Mouse (Mus musculus) embryo, embryonic 9.5 days (tissue): ENCODE measurements at regions not wholly inside any gene's neighbourhood (a gene's known extent, or its start where the extent isn't known, plus 50 kb on each side); places are given as distances from the start of the nearest gene placed in this dataset.
A peak's percentile ranks its signal among the peaks of the same experiment; 100 is the strongest.

ENCODE experiments used
- DNase-seq: peaks from one replicate; pipeline ENCODE4 v3.0.0-alpha.2; 2017; ENCODE audit errors: extremely low spot score

DNA sequence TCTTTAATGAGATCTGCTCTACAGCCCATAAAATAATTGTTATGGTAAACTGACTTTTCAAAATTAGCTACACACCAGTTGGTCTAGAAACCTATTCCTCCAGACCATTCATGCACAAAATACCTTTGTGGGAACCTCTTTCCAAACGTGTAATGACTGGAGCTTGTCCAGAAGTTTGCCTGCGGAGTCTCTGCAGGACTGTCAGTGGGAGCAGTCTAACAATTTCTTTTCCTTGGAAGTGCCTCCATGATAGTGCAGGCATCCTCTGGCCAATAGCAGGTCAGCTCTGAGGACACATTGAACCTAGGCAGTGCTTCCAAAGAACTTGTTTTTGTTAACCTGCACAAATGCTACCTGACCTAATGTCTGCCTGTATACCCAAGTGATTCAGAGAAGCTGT is 932.3 kb downstream of the Pcdh9 start:
- DNase-seq, result peak; percentile 1

DNA sequence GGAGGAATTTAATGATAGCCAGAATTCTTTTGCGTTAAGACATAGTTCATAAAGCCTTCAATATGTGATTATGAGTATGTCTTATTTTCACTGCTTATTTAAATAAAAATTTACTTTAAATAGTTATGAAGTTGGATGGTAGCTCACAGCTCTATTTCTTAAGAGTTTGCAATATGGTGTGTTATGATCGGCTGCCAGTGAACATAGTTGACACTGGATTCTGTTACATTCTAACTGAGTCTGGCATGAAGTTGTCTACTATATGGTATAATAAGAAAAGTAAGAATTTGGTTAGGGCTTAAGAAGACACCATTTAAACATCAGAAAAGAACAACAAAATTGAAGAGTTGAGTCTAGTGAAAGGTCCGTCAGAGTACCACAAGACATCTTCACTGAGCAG is 935.0 kb downstream of the Pcdh9 start:
- DNase-seq, result no peak

DNA sequence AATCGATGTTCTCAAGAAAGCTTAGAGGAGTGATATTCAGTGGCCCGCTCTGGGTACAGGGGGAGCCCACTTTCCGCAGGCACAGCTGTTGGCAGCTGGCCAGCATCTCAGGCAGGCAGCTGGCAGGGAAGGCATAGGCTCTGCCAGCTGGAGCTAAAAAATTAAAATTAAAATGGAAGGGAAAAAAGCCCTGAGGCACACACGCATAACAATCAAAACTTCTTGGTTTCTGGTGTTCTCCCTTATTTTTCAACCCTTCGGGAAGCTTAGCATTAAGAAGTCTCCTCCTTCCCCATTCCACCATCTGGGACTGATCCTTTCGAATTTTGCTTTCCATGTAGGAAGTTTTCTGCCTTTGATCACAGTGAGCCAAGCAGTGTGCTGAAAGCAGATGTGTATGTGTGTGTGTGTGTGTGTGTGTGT is 982.8 kb downstream of the Pcdh9 start:
- no peak for DNase-seq

DNA sequence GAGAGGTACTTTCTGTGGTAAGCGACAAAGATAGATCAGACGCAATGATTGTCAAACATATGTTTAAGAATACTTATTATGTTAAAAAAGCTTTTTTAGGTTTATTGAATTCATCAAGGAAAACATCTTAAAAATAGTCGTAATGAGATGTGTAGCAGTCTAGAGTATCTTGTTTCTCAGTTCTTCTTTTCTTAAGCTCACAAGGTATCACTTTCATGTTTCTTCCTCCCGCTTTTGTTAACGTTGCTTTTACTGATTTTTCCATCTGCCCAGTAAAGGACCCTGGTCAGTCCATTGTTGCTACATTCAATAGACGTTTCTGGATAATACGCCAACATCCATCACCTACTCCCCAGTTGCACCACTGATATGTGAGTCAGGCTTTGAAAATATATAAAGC is 1015.9 kb downstream of the Pcdh9 start:
- DNase-seq, result no peak

DNA sequence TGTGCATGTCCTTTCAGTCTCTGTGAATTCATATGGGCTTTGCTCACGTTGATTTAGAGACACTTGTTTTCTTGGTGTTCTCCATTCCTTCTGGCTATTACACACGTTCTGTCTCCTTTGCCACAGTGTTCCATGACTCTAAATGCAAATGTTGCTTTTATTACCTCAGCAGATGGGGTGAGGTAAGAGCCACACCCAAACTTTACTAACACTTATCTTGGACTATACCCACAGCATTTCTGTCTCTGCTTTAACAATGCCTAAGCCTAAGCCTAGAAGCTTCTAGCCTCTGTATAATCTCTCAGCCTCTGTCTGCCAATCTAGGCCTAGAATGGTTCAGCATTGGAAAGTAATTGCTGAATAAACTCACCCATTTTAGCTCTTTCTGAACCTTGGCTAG is 1024.0 kb downstream of the Pcdh9 start:
- DNase-seq, result no peak

DNA sequence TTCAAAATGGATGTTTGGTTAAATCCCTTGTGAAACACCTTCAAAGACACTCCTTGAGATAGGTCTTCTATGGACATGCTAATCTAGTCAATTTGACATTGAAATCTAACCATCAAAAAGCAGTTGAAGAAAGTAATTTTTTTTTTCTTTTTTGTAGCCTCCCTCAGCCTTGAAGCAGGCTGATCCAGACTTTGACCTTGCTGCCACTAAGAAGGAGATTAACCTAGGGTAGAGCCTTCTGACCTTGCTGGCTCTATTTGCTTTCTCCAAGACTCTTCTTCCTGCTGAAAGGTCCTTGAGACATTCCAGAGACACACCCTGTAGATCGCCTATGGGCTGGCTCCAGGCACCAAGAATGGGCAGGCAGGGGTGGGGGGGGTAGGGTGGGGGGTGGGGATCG is 1027.5 kb downstream of the Pcdh9 start:
- peak; percentile 1 for DNase-seq

DNA sequence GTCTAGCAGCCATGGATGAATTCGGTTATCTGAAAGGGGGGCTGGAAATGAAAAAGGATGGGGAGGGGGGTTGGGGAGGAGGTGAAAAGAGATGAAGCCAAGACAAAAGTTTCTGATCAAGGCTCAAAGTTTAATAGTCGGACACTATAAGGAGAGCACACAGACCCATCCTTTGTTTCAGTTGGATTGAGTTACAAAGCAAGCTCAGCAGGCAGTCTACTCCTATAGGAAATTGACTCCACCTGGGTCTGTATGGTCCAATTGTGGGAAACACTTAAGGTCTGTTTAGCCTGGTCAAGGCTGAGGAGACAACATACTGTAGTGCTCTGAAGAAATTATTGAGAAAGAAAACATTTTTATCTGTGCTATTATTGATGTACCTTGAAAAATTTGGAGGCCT is 1029.8 kb downstream of the Pcdh9 start:
- DNase-seq, result no peak

DNA sequence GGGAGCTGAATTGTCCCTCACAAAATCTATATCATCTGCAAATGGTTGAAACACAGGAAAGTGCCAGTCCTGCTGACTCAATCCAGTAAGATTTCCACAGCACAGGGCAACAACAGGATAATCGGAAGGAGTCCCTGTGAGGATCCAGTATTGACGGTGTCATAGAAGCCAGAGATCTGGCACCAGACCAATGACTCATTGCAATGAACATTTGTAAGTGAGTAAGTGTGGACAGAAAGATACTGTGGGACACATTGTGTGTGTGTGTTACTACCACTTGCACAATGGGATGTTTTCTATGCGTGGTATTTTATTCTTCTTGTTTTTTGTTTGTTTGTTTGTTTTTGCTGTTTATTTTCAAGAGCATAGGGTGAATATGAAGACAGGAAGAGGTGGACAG is 1056.8 kb downstream of the Pcdh9 start:
- DNase-seq, result no peak

DNA sequence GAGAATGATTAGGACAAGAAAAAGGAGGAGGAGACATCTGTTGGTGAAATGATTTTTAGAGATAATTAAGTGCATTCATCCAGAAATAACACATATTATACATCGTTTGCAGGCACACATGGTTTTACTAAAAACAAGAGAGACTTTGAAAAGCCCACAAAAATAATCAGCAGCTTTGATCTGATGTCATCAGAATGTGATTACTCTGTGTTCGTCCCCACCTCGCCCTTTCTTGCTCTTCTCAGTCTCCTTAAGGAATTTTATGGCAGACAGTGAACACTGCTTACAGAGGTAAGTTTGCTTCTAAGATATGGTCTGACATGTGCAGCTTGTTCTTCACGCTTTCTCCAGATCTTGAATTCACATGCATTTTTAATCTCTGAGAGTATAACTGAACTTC is 1061.3 kb downstream of the Pcdh9 start:
- no peak for DNase-seq

DNA sequence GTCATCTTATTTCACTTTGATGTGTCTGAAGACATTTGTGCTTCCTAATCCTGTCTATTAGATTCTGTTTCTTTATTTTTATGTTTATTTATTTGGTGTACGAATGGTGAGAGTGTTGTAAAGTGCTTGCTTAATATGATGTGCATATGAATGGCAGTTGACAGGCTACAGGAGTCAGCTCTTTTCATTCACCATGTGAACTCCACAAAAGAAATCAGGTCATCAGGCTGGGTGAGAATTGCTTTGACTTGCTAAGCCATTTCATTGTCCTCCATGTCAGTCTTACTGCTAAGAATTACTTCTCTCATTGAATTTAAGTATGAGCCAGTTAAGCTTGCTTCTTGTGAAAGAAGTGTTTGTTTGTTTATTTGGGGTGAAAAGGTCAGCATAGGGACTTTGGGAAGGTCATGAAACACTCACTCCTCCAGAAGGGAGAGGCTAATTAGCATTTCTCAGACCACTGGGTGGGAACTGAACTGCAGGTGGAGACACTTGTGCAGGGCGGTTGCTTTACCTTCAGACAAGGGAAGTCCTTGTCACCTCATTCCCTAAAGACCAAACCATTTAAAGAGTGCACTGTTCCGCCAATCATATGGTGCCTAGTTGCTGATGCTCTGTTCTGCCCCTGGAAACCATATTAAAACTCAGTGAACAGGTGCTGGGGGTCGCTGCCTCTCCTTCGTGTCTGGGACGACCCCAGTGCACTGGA is 1063.7 kb downstream of the Pcdh9 start:
- DNase-seq, result peak; percentile 27

DNA sequence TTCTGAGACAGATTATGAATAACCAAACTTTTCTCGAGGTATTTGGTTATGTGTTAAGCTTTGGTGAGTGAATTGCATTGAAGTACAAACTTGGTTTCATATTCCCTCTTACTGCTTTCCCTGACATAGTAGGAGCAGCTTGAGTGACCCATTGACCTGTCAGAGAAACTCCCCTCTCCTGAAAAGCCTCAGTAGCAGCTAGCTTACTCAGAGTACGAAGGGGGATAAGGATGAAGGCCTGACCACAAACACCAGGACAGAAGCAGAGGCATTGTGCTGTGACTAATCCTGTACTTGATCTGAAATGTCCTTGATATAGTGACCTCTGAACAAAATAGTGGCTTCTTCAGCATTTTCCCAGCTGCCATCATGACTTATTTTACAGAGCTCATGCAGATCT is 1070.4 kb downstream of the Pcdh9 start:
- no peak for DNase-seq
